Mouse (Mus musculus) midbrain, embryonic 12.5 days (tissue): ENCODE data around the gene Kcnk16. TPM values are rescaled to one million over a fixed set of nuclear protein-coding genes. Genes with fewer than 3 reads are reported as not detected.

ENCODE experiments used
- ATAC-seq: fragments of 200-750 bp; cut with Nextera tagmentation; 2 replicates; pipeline ENCODE4 v1.8.0; 2017; ENCODE audit warnings: low read depth, moderate TSS enrichment, moderate library complexity; ENCODE audit not compliant: low FRiP score
- H3K27ac ChIP-seq: fragments of 300-500 bp; sonication (generic); replicated peaks from 2 replicates; pipeline ENCODE4 v1.5.1; 2016; ENCODE audit warnings: mild to moderate bottlenecking
- H3K27me3 ChIP-seq: fragments of 300-500 bp; sonication (generic); 2 replicates; pipeline ENCODE4 v1.6.1; 2016; ENCODE audit warnings: mild to moderate bottlenecking
- H3K36me3 ChIP-seq: fragments of 300-500 bp; sonication (generic); 2 replicates; pipeline ENCODE4 v1.6.1; 2016
- H3K4me1 ChIP-seq: fragments of 300-500 bp; sonication (generic); 2 replicates; pipeline ENCODE4 v1.6.1; 2016
- H3K4me2 ChIP-seq: fragments of 300-500 bp; sonication (generic); replicated peaks from 2 replicates; pipeline ENCODE4 v1.6.1; 2016; ENCODE audit warnings: mild to moderate bottlenecking, moderate library complexity
- H3K4me3 ChIP-seq: fragments of 300-500 bp; sonication (generic); 2 replicates; pipeline ENCODE4 v1.5.1; 2016; ENCODE audit warnings: mild to moderate bottlenecking
- H3K9ac ChIP-seq: fragments of 300-500 bp; sonication (generic); replicated peaks from 2 replicates; pipeline ENCODE4 v1.6.1; 2016; ENCODE audit warnings: mild to moderate bottlenecking, moderate library complexity
- H3K9me3 ChIP-seq: fragments of 300-500 bp; sonication (generic); 2 replicates; pipeline ENCODE4 v1.6.1; 2016; ENCODE audit warnings: mild to moderate bottlenecking
- WGBS: fragments of 180-500 bp; shearing (Covaris S2); methylation state at CpG from one replicate; pipeline ENCODE4 v1.1.7; 2016; 5-methylcytosine and 5-hydroxymethylcytosine counted together
- polyA plus RNA-seq: library from polyadenylated mRNA; unstranded; fragments of >200 nt; fragmentation: Nextera tagmentation; extraction: Ambion mirVana; gene quantifications from 2 replicates; pipeline ENCODE4 v1.2.1, GENCODE M21; 2016

Gene Kcnk16
- polyA plus RNA-seq, 1 experiment from 2014 or later: not detected

DNA sequence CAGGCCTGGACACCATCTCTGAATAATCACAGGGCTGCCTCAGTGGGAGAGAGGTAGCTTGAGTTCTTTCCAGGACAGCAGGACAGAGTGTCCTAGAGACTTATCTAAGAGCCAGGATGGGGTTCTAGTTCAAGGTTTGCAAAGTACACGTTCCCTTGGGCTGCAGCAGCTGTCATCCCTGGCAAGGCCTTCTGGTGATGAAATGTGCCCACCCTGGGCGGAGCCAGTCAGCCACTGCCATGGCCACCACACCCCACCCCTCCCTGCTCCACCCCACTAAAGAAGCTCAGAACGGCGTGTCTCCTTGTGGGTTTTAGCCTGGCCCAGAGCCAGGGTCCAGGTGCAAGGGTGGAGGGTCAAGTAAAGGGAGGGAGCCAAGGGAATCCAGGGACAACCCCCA, 40.7 kb downstream of the Kcnk16 start:
- Histone ChIP-seq H3K27me3 (peaks cover 37% of the 10 kb centered on the region), H3K4me1 (peaks cover 33% of the 10 kb centered on the region), H3K27ac (no peak overlapping the region), H3K9ac (no peak overlapping the region), H3K4me3 (no peak overlapping the region), H3K4me2 (no peak overlapping the region), H3K36me3 (no peaks in the 10 kb centered on the region), H3K9me3 (no peaks in the 10 kb centered on the region)
- no peak for ATAC-seq
- 76% methylated on average over 4 of the region's 4 CpGs for WGBS

DNA sequence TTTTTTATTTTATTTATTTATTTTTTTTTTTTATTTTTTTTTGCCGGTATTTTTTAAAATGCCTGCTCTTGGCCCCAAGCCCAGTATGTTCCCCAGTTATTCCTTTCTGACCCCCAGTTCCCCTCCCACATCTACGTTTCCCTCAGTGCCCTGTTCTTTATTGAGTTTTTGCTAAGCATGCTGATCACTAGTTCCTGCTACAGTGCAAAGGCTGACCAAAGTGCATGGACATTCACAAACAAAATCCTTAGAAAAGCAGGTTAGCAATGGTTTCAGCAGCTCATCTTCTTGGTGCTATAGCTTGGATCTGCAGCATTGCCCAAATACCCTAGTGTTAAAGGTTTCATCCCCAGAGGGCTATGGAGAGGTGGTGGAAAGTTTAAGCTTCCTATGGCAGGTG, 42.0 kb downstream of the Kcnk16 start:
- Histone ChIP-seq H3K9me3 (no peaks in the 10 kb centered on the region), H3K4me3 (no peak overlapping the region), H3K4me1 (peaks cover 33% of the 10 kb centered on the region), H3K9ac (no peak overlapping the region), H3K36me3 (no peaks in the 10 kb centered on the region), H3K27ac (no peak overlapping the region), H3K27me3 (peaks cover 42% of the 10 kb centered on the region), H3K4me2 (no peak overlapping the region)
- 69% methylated on average over 2 of the region's 2 CpGs for WGBS
- ATAC-seq: no peak

DNA sequence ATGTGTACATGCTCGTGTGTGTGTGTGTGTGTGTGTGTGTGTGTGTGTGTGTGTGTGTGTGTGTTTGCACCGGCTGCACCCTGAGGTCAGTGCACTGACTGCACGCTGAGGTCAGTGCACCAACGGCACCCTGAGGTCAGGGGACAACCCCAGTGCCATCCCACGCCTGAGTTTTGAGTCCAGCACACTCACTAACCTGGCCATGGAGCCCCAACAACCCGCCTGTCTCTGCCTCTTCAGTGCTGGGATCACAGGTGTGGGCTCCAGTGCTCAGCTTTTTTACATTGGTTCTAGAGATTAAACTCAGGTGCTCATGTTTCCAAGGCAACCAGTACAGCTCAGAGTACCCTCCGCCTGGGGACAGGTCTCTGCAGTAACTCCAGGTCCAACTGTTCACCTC, 42.5 kb downstream of the Kcnk16 start:
- no peak overlapping the region for H3K27ac ChIP-seq
- ATAC-seq: peak; percentile 14; the same call in 1 of the 2 replicates
- peaks cover 42% of the 10 kb centered on the region for H3K27me3 ChIP-seq
- no peak overlapping the region for H3K4me2 ChIP-seq
- WGBS: 44% methylated on average over 7 of the region's 7 CpGs
- peaks cover 33% of the 10 kb centered on the region for H3K4me1 ChIP-seq
- H3K9me3 ChIP-seq: no peaks in the 10 kb centered on the region
- no peak overlapping the region for H3K9ac ChIP-seq
- H3K36me3 ChIP-seq: no peaks in the 10 kb centered on the region
- no peak overlapping the region for H3K4me3 ChIP-seq

DNA sequence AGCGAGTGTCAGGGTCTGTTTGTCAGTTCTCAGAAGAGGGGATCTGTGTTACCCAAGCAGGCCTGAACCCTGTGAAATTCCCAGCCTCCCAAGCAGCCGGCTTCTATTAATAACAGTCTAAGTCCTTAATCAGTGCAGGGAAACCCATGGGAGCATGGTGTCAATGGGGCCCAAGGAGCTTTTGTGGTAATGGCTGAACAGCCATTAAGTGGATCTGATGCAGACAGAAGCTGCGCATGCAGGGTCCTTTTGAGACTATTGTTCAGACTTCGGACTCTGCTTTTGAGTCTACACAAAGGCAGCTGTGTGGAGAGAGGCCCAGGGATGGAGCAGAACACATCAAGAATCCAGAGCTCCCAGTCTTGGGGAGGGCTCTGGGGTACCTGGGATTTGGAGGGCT, 43.5 kb downstream of the Kcnk16 start:
- H3K4me3 ChIP-seq: no peak overlapping the region
- peaks cover 42% of the 10 kb centered on the region for H3K27me3 ChIP-seq
- no peak overlapping the region for H3K9ac ChIP-seq
- H3K9me3 ChIP-seq: no peaks in the 10 kb centered on the region
- 27% methylated on average over 4 of the region's 4 CpGs for WGBS
- H3K36me3 ChIP-seq: no peaks in the 10 kb centered on the region
- peak overlapping the region; percentile 77 for H3K27ac ChIP-seq
- peak; percentile 86 for ATAC-seq
- H3K4me2 ChIP-seq: 0 out of 2 replicates have a peak overlapping the region, but pooled peaks have one; percentile 12
- H3K4me1 ChIP-seq: peaks cover 41% of the 10 kb centered on the region

DNA sequence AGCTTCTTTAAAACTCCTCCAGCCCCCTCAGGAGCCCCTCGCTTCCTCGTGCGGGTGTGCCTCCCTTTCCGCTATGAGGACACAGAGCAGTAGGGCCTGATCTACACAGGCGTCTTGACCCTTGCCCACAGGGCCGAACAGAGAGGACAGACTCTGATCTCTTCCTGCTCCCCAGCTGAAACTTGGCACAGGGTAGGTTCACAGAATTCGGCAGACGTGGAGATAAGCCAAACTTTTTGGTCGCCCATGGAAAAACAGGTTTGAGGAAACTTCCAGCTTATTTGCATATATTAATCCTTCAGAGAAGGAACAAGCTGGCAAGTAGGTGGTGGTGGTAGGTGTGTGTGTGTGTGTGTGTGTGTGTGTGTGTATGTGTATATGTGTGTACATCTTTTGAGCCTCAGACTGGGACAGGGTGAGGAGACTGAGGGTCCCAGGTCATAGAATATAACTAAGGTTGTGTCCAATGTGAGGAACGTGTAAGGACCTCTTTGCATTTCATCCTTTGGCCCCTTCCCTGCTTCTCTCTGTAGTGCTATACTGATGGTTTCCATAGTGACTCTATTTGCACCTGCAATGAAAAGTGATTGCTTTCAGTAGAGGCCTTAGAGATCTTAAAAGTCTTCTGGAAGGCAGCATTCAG, 44.3 kb downstream of the Kcnk16 start:
- H3K27me3 ChIP-seq: peaks cover 34% of the 10 kb centered on the region
- H3K9me3 ChIP-seq: no peaks in the 10 kb centered on the region
- WGBS: 52% methylated on average over 10 of the region's 10 CpGs
- H3K4me1 ChIP-seq: peaks cover 42% of the 10 kb centered on the region
- no peak overlapping the region for H3K9ac ChIP-seq
- no peaks in the 10 kb centered on the region for H3K36me3 ChIP-seq
- no peak overlapping the region for H3K4me2 ChIP-seq
- no peak; the same call in 1 of the 2 replicates for ATAC-seq
- H3K4me3 ChIP-seq: no peak overlapping the region
- peak overlapping the region; percentile 77 for H3K27ac ChIP-seq

DNA sequence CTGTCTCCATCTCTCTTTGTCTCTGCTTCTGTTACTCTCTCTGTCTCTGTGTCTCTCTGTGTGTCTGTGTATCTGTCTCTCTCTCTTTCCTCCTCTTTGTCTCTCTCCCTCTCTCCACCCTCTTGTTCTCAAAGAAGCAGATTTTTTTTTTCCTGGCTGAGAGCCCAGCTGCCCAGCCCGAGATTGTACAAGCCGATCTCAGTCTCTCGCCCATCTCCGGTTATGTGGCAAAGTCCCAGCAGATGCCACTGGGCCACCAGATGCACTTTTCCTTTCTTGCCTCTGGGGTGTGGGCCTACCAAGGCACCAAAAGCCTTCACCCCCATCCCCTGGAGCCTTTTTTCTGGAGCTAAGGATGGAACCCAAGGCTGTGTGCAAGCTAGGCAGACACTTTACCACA, 44.8 kb downstream of the Kcnk16 start:
- no peak for ATAC-seq
- no peak overlapping the region for H3K9ac ChIP-seq
- WGBS: 44% methylated on average over 4 of the region's 4 CpGs

DNA sequence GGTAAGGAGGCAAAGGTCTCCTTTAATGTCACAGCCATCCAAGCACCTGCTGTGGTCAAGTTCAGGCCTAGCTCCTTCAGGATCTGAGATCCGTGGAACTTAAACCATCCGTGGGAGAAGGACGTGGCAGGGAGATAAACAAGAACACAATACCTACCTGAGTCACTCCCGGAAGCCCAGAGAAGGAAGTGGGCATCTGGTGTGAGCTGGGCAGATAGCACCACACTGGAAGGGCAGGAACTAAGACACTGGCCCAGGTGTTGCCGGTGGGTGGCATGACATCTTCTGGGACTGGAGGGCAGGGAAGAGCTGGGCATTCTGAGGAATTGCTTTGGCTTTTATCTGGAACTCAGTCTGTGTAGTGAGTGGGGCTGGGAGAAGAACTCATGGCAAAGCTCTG, 45.7 kb downstream of the Kcnk16 start:
- no peak overlapping the region for H3K9ac ChIP-seq
- no peak for ATAC-seq
- no peak overlapping the region for H3K4me2 ChIP-seq
- no peak overlapping the region for H3K27ac ChIP-seq
- WGBS: 86% methylated on average over 5 of the region's 5 CpGs
- no peaks in the 10 kb centered on the region for H3K36me3 ChIP-seq
- H3K27me3 ChIP-seq: peaks cover 20% of the 10 kb centered on the region
- no peaks in the 10 kb centered on the region for H3K9me3 ChIP-seq
- H3K4me3 ChIP-seq: no peak overlapping the region
- peaks cover 40% of the 10 kb centered on the region for H3K4me1 ChIP-seq

More for the DNA sequence above, 44.8 kb downstream of the Kcnk16 start:
- no peak overlapping the region for H3K4me2 ChIP-seq
- no peak overlapping the region for H3K4me3 ChIP-seq
- H3K9me3 ChIP-seq: no peaks in the 10 kb centered on the region
- no peaks in the 10 kb centered on the region for H3K36me3 ChIP-seq
- peaks cover 29% of the 10 kb centered on the region for H3K27me3 ChIP-seq
- peak overlapping the region; percentile 77; the same call in 1 of the 2 replicates for H3K27ac ChIP-seq
- peaks cover 42% of the 10 kb centered on the region for H3K4me1 ChIP-seq

DNA sequence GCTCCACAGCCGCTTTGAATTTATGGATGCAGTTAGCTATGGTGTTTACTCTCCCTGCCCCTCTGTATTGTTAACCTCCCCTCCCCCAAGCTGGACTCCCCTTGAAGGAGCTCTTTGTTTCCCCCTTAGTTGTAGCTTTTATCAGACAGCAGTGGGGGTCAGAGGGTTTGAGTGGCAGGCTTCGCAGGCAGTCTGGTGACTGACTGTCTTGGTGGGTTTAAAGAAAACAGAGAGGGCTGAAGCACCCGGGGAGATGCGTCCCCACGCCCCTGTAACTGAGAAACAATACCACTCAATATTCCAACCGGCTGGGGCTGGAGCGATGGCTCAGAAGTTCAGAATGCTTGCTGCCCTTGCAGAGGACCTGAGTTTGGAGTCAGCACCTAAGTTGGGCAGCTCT, 47.9 kb downstream of the Kcnk16 start:
- WGBS: 27% methylated on average over 7 of the region's 7 CpGs
- Histone ChIP-seq H3K27me3 (peaks cover 16% of the 10 kb centered on the region; the same call in 1 of the 2 replicates), H3K4me1 (peaks cover 34% of the 10 kb centered on the region), H3K27ac (no peak overlapping the region), H3K9me3 (no peaks in the 10 kb centered on the region), H3K4me2 (no peak overlapping the region), H3K36me3 (no peaks in the 10 kb centered on the region), H3K9ac (no peak overlapping the region), H3K4me3 (no peak overlapping the region)
- ATAC-seq: 0 out of 2 replicates have a peak, but pooled peaks have one; percentile 7

DNA sequence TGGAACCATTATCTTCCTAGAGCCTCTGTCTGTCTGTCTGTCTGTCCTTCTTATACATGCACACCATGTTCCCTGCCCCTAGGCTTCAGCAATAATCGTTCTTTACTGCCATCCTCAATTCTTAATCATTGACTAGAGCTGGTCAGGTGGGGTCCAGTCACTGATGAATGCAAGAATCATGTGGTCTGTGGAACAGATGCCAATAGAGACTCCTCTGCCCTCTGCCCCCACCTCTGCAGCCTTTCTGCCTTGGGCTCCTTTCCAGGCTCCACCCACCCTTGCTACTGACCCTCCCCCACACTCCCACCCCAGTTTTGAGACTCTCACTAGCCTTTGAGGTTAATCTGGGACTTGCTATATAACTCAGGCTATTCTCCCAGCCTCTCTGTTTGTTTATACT, 49.1 kb downstream of the Kcnk16 start:
- Histone ChIP-seq H3K4me3 (no peak overlapping the region), H3K36me3 (no peaks in the 10 kb centered on the region), H3K9me3 (no peaks in the 10 kb centered on the region), H3K27me3 (peaks cover 16% of the 10 kb centered on the region; the same call in 1 of the 2 replicates), H3K9ac (no peak overlapping the region), H3K4me2 (no peak overlapping the region), H3K27ac (no peak overlapping the region), H3K4me1 (peaks cover 22% of the 10 kb centered on the region)
- 89% methylated on average over 1 of the region's 1 CpGs for WGBS
- no peak for ATAC-seq

DNA sequence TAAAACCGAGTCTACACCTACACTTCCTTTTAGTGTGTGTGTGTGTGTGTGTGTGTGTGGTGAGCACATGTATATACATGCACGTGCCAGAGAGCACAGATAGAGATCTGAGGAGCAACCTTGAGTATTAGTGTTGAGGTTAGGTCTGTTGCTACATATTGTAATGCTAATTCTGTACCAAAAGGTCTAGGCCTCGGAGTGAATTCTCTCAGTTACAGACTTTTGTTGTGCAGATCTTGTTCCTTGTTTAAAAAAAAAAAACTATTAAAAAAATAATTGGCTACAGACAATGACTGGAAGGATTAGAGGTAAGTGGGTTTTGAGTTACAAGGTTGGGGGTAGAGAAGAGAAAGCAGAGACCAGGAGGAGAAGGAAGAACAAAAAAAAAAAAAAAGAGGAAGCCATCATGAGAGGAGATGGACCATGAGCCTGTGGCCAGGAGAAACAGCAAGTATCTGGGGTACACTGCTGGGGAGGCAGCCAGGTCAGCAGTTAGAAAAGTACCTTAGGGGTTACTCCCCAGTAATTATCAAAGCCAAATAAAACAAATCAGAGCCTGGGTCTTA, 51.6 kb downstream of the Kcnk16 start:
- no peak for ATAC-seq

DNA sequence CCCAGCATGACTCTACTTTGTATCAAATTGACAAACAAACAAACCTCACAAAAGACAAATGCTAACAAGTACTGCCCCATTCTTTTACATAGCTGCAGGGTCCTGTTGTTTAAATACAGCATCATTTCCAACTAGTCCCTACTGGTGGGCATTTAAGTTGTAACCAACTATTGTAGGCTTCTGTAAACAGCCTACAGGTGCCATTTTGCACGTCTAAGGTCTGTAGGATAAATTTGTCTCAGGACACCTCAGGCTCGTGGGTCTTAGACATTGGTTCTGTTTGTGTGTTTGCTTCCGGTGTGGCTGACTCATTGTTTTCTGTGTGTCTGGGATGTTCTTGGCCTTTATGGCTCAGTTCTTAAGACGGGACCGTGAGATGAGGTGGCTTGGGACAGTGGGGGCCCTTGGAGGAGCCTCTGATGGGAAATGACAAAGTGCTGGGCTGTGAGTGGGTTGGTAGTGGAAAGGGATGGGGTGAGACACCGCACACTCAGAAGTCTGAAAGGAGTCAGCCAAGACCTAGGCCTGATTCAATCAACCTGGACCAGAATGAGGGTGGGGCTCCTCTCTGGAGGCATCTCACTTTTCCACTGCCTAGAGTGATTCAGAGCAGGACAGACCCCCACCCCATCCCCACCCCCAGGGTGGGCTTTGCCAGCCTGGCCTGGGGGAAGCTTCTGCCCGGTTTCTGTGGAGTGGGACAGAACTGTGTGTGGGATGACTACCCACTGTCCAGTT, 52.3 kb downstream of the Kcnk16 start:
- peaks cover 13% of the 10 kb centered on the region for H3K4me1 ChIP-seq
- 0 out of 2 replicates have a peak, but pooled peaks cover 7% of the 10 kb centered on the region for H3K27me3 ChIP-seq
- H3K4me2 ChIP-seq: no peak overlapping the region
- ATAC-seq: no peak
- no peak overlapping the region for H3K27ac ChIP-seq
- no peaks in the 10 kb centered on the region for H3K36me3 ChIP-seq
- WGBS: 82% methylated on average over 7 of the region's 7 CpGs
- H3K9ac ChIP-seq: no peak overlapping the region
- no peaks in the 10 kb centered on the region for H3K9me3 ChIP-seq
- no peak overlapping the region for H3K4me3 ChIP-seq

More for the DNA sequence above, 51.6 kb downstream of the Kcnk16 start:
- H3K36me3 ChIP-seq: no peaks in the 10 kb centered on the region
- H3K9me3 ChIP-seq: no peaks in the 10 kb centered on the region
- H3K9ac ChIP-seq: no peak overlapping the region
- H3K4me3 ChIP-seq: no peak overlapping the region
- WGBS: 26% methylated on average over 3 of the region's 3 CpGs
- no peak overlapping the region for H3K4me2 ChIP-seq
- H3K4me1 ChIP-seq: peaks cover 13% of the 10 kb centered on the region
- H3K27ac ChIP-seq: no peak overlapping the region
- H3K27me3 ChIP-seq: 0 out of 2 replicates have a peak, but pooled peaks cover 7% of the 10 kb centered on the region

DNA sequence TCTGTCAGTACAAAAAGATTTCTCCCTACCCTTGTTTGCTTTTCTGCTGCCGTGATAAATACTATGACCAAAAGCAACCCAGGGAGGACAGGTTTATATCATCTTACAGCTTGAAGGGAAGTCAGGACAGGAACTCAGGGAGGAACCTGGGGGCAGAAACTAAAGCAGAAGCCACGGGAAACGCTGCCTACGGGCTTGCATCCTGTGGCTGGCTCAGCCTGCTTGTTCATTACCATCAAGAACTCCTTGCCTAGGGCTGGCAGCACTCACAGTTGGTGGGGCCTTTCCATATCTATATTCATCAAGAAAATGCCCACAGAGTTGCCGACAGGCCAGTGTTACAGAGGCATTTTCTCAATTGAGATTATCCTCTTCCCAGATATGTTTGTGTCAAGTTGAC, 53.2 kb downstream of the Kcnk16 start:
- no peak overlapping the region for H3K9ac ChIP-seq
- 77% methylated on average over 5 of the region's 5 CpGs for WGBS
- H3K9me3 ChIP-seq: no peaks in the 10 kb centered on the region
- H3K27me3 ChIP-seq: 0 out of 2 replicates have a peak, but pooled peaks cover 7% of the 10 kb centered on the region
- H3K4me3 ChIP-seq: no peak overlapping the region
- H3K27ac ChIP-seq: no peak overlapping the region
- no peak for ATAC-seq
- H3K36me3 ChIP-seq: no peaks in the 10 kb centered on the region
- H3K4me1 ChIP-seq: peaks cover 8% of the 10 kb centered on the region; the same call in 1 of the 2 replicates
- H3K4me2 ChIP-seq: no peak overlapping the region
